Mouse (Mus musculus) frontal cortex, postnatal 10 days (tissue): ENCODE results near the gene Drc7.
"Not testable (repeated sequence)": the region's sequence is repeated elsewhere in the genome, so short reads cannot be mapped to it uniquely, and the experiment has no call there.

Experiments
- DNase-seq, 2 experiments: peaks; one replicate each; pipeline ENCODE4 v3.0.0; 2022; ENCODE audit warnings: low spot score in 2 of 2, mixed read lengths in 1 of 2

Gene Drc7

DNA sequence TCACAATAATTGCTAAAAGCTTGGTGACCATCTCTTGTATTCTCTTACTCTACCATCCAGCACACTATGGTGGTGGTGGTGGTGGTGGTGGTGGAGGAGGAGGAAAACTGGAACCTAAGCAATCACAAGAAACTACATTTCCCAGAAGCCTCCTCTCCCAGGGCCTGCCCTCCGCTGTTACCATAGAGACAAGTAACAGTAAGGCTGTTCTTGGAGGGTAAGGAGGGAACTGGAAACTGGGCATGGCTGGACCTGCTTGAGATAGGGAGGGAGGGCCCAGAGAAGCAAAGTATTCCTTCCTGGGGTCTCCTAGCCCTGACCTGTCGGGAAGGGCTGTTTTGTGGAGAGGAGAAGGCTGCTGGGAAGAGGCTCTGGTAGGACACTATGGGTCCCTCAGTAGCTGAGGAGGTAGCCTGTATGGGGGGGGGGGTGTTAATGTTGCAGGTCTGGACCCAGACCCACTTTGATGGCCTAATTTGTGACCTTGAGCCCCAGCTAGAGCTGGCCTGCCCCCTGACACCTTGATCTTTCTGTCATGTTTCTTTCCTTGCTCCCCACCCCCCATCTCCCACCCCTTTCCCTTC, at the start of gene Drc7:
Gene Drc7, plus strand, starts transcription at position 177 of the 584 bp plus-strand sequence.
- DNase-seq, result no peak

DNA sequence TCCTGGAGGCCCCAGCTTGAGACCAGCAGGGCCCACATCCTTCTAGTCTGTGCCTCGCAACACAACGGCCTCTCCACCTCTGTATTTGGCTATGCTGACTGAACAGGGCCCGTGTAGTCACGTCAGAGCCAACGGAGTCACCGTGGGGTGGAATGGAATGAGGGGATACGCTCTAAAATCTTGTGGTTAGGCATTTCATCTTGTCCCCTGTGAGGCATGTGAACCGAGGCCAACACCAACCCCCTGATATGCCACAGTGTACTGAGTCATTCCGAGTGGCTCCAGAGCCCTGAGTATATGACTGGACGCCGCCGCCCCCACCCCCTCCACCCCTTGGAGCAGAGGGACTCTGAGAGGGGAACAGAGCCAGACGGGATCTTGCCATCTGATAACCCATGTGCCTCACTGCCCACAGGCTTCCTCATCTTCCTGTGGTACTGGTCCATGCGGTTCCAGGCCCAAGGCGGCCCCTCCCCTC, 42.4 kb upstream of the Drc7 start:
- no peak for DNase-seq

DNA sequence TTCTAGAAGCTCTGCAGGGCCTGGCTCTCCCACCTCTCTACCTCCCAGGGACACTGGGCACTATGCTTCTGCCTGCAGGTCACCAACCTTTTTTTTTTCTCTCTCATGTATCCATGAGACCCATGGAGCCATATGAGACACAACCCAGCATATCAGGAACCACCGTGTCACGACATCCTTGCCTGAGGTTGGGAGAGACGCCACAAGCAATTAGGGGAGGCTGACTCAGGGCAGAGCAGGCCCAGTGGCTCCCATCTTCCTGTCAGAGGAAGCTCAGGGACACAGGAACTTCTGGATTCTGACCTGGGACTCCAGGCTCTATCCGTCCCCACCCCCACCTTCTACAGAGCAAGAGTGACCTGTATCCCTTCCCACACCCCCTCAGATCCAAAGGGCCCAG, 39.0 kb upstream of the Drc7 start:
- DNase-seq, result no peak

DNA sequence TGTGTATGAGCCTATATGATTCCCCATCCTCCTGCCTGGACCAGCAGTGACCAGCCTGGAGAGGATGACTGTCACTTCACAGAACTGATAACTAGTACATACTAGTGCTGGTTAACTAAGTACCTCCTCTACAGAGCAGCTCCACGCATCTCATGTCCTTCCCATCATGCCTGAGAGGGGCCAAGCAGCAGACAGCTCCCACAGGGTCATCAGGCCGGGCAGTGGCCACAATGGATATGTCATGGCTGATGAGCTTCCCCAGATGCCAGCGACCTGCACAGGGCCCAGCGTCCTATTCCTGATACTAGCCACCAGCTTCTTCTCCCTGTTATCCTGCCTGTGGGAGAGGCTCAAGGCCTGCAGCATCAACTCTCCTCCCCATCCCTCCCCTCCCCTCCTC, 38.2 kb upstream of the Drc7 start:
- DNase-seq, result no peak

DNA sequence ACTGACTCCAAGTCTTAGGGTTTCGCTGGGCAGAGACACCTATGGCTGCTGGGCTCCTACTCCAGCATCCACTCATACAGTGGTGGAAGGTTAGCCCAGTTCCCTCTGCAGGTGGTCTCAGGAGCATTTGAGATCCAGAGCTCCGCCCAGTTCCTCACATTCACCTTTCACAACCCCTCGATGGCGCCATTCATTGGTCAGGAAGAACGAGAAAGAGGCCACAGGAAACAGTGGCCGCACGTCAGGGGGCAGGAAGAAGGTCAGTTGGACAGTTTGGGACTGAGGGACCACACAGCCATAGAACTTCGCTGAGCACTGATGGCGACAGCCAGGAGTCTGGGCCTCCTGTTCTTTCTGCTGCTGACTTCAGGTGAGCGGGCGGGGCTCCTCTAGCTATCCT, 37.5 kb upstream of the Drc7 start, which contains the start of gene Adgrg3:
Gene Adgrg3, plus strand, starts transcription at position 242 of the 400 bp plus-strand sequence.
- no peak for DNase-seq

DNA sequence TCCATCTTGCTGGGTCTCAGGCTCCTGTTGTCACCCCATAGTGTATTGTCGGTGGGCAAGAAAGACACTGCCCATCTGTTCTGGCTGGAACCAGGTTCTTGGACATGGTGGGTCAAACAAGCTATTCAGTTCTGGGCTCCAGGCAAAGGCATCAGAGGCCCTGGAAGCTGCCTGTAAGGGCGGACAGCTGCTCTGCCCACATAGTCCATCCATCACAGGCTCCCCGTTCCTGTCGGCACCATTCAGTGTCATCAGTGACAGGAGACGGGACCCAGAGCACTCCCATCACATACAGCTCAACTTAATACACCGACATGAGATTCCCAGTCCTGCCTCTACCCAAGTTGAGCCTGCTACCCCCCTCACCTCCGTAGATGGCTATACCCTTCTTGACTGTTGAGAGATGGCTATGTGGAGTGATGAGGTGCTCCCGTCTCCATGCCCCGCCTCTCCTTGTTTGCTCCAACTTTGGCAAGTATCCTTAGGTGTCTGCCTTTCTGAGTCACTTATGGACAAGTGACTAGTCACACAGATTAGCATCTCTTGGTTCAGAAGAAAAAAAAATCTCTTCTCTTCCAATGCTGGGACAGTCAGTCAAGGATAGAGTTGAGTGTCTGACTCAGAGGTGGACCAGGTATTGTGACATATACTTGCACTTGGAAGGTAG, 36.8 kb upstream of the Drc7 start:
- no peak for DNase-seq

DNA sequence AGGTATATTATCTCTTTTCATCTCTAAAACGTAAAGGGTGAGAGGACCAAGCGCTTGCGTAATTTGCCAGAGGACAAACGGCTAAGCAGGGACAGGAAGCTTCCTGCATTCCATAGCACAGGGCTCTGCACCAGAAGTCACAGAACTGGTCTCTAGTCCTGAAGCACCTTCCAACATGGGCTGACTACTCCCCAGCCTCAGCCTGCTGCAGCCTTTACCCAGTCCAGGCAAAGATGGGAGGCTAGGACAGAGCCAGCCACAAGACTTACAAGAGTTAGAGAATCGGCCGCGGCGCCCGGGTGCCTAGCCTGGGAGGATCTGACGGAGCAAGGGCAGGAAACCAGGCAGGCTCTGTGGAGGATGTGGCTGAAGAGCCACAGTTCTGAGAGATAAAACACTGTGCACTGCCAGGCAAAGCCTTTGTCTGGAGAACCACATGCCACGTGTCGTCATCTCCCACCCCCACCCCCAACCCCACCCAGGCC, 34.6 kb upstream of the Drc7 start:
- no peak for DNase-seq

DNA sequence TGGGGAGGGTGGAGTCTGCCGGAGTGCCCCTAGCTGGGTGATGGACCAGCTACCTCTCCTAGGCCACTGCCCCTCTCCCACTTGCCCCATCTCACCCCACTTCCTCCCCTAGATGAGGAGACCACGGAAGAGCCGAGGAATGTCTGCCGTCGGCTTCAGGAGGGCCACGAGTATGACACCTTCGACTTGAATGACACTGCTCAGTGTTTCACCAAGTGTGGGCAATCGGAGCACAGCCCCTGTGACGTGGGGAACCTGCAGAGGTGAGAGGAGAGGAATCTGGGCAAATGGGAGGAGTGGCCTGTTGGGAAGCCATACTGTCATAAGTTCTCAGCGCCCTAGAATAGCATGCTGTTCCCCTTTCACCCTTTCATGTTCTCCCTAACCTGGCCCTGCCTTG, 34.1 kb upstream of the Drc7 start:
- DNase-seq, result no peak

DNA sequence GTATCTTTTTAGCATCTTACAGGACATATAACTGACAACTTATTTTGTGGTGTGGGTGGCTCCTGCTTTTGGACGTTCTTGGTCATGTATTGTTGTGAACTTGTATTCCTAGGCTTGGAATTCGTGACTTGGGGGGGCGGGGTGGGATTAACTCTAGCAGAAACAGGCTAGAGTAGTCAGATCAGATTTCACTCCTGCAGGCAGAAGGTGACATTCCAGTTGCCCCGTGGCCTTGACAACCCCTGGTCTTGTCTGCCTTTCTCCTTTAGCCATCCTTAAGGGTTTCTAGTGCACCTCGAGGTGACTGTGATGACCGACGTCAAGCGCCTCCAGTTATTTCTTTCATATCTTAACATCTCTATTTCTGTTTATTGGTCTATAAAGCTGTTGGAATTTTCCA, 31.7 kb upstream of the Drc7 start:
- DNase-seq, result no peak

DNA sequence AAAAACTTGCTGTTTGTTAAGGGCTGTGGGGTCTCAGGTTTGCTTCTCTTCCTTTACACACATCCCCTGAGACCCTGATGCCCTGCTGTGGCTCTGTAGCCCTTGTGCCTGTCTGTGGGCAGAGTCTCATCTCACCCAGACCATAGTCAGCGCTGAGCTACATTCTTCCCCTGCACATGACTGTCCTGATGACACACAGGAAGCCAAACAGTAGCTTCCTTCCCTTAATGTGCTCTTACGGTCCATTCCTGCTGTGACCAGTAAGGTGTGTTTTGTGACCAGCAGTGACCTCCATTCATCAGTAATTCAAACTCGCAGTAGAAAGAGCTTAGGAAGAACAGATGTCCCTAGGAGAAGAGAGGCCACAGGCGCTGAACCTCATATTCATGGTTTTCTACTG, 30.5 kb upstream of the Drc7 start:
- DNase-seq, result no peak

DNA sequence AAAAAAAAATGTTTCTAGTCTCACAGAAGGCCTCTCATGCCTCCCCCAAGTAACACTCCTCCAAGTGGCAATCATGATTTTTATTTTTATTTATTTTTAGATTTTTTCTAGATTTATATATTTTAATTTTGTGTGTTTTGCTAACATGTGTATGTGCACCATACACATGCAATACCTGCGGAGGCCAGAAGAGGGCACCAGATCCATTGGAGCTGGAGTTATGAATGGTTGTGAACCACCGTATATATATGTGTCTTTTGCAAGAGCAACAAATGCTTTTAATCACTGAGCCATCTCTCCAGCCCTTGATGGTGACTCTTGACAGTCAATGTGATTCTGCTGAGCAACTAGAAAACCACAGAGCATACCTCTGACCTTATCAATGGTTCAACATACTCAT, 29.5 kb upstream of the Drc7 start:
- no peak for DNase-seq

DNA sequence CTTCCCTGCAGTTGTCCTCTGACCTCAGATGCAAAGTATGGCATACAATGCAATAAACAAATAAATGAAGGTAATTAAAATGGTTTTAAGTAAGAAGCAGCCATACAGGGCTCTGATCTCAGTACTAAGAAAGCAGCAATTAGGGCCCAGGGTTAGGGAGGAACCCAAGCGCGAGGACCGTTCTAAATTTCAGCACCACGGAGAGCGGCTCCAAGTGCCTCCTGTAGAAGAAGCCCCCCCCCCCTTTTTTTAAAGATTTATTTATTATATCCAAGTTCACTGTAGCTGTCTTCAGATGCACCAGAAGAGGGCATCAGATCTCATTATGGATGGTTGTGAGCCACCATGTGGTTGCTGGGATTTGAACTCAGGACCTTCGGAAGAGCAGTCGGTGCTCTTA, 26.5 kb upstream of the Drc7 start:
- DNase-seq, result not testable (repeated sequence)

DNA sequence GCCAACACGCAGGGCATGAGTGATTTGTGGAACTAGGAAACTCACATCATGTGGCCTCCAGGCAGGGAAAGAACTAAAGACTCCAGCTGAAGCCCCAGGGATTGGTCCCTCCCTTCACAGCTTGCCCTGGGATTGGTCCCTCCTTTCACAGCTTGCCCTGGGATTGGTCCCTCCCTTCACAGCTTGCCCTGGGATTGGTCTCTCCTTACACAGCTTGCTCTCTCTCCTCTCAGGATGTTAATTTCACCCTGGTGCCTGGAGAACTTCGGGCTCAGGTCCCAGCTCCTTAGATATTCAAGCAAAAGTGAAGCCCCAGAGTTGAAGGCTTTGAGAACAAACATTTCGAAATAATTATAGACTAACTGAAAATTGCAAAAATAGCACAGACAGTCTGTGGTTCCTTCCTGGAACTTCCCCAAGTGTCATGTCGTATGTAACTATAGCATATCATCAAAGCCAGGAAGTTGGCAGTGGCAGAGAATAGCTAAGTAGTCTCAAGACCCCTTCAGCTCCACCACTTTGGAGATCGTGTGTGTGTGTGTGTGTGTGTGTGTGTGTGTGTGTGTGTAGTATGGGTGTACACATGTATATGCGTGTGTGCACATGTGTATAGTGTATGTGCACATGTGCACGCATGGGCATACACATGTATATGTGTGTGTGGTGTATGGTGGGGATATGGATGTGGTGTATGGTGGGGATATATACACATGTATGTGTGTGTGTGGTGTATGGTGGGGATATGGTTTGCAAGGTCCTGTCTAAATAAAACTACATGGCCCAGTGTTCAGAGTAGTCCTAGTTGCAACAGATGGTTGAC, 17.6 kb upstream of the Drc7 start:
- DNase-seq, result peak; percentile 66 to 76

DNA sequence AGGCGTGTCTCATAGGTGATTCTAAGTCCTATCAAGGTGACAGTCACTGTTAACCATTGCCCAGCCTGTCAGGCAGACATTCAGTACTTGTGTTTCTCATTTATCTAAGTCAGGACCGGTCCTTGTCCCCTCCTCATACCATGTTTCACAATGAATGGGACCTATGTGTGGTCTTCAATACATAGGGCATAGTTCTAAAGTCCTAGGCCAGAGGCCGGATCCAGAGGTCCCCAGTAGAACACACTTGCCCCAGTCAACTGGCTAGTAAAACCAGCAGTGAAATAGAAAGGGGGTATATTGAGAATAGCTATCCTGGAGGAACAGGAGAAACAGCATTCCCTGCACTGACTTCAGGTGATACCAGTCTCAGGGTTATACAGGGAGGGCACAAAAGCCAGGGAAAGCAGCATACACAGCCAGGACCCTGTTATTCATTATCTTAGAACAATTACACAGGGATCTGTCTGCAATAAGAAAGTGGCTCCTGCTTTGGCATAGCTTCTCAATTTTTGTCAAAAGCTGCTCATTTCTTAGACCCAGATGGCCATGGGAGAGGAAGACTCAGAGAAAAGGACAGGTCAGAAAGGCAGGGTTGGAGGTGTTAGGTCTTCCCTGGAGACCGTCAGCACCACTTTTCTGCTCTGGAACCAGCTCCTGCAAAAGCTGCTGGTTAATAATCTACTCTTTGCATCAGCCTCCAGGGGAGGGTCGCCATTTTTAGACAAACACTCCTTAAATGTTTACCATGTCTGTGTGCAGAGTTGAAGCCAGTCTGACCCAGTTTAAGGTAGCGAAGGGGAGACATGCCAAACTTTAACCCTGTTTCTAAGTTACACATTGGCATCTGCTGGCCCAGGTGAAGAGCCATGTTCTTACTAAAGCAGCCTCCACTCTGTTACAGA, 12.8 kb upstream of the Drc7 start:
- no peak for DNase-seq

DNA sequence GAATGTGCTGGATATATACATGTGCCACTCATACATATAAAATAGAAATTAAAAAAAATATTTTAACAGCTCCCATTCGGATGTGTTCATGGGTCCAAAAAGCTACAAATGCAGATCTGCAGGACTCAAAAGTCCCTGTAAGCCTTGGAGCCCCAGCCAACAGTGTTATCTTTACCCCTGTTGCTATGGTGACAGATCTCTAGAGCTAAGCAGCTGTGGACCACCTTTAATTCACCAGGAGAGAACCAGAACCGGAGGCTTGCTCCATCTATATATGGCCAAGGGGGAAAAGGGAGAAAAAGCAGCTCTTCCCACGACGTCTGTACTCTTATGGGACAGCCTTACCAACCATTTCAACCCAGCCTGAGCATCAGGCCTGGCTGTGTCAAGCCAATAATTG, 10.1 kb upstream of the Drc7 start:
- DNase-seq, result no peak

DNA sequence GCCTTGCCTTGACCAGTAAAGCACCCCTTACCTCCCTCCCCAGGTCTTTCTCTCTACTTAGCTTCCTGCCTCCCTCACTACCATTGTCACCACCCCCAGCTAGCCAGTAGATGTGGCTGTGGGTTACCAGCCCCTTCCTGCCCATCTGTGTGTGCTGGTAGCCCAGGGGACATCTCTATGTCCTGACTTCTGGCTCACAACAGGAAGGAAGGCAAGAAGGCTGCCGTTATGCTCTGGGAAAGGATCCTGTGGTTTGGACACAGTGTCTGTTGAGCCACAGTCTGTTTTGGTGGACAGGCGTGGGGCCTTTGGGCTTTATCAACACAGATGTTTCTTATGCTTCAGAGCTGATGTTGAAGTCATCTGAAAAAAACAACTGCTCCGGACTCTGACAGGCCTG, 7.9 kb upstream of the Drc7 start:
- no peak for DNase-seq

DNA sequence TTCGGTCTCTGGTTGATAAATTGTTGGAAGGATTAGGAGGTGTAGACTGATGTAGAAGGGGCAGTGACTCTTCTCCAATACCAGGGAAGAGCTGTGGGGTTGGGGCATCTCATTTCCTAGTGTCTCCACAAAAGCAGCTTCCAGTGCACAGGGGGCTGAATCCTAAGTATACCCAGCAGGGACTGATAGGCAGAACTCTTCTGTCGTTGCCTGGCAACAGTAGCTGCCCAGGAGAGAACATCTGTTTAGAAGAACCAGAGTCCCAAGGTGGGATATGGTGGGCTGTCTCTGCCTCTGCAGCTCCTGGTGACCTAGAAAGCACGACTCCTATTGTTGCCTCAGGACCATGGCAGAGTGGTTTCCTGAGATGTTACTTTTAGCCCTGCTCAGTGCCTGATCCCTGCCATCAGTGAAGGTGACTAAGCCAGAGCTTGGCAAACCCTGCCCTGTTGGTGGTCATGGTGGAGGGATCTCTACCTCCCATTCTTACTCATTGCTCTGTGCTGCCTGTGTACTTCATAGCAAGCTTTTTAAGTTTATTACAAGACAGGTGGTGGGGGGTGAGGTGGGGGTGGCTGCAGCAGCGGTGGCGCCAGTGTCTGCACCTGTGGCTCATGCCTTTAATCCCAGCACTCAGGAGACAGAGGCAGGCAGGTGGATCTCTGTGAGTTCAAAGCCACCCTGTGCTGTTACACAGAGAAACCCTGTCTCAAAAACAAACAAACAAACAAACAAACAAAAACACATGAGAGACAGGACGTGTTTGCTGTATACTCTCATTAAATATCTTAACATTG, 6.8 kb upstream of the Drc7 start:
- no peak for DNase-seq

DNA sequence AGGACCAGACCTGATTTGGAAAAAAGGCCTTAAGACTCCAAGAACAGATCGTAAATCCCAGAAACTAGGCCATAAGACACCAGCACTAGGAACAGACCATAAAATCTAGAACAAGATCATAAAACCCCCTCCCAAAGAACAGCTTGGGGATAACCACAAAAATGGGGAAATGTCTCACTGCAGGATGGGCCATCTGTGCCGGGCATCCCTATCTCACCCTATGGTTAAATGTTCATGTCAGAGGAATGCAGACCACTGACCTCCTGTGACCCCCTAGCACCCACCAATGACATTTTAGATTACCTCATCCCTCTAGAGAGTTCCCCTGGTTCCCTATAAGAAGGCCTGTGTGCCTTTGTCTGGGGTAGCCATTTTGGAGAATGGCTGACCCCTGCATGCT, 5.3 kb upstream of the Drc7 start:
- DNase-seq, result no peak

DNA sequence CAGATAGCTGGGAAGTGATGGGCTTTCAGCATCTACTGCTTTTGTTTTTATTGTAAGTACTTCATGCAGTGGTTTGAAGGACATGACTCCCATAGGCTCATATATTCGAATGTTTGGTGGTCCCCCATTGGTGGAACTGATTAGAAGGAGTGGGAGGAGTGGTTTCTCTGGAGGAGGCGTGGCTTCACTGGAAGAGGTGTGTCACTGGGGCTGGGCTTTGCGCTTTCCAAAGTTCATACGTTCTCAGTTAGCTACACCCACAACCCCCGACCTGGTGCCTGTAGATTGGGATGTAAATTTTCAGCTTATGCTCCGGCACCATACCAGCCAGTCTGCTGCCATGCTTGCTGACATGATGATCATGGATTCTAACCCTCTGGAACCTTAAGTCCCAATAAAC, 465 bp upstream of the Drc7 start:
- DNase-seq, result no peak

DNA sequence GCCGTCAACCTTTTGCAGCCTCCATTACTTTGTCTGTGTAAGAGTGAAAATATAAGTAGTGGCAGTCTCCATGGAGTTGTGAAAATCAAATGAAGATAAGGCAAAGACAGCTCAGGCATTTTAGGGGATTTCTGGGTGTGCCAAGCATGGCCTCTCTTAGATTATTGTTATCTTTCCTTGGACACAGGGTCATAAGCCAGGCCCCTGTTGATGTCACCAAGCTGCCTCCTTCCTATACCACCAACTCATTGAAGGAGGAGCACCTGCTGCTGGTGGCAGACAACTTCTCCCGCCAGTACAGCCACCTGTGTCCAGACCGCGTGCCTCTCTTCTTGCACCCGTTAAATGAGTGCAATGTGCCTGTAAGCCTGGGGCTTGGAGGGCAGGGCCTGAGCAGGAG, 1.5 kb downstream of the Drc7 start:
- no peak for DNase-seq

DNA sequence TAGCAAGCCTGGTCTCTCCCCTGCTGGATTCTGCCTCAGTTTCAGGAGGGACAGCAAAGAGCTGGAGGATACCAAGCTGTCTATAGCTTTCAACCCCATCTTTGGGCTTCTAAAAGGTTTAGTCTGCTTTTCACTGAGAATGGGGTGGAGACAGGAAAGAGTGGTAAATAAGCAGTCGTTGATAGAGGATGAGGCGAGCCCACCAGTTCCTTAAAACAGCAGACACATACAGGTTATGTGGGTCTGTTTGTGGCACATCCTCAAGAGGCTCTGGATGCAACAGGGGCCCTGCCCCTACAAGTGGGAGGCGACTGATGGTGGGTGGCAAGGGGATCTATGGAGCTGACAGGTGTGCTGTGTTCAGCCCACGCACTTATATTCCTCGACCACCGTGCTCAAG, 3.8 kb downstream of the Drc7 start:
- DNase-seq, result no peak
